Mouse (Mus musculus) intestine, embryonic 16.5 days (tissue): ENCODE results near the gene Pin1rt1. TPM values are rescaled to one million over a fixed set of nuclear protein-coding genes. Genes with fewer than 3 reads are reported as not detected.

Experiments used
- ATAC-seq: fragments of 200-750 bp; cut with Nextera tagmentation; 2 replicates; pipeline ENCODE4 v1.8.0; 2017; ENCODE audit warnings: moderate TSS enrichment, moderate library complexity
- H3K27ac ChIP-seq: fragments of 300-500 bp; sonication (generic); 2 replicates; pipeline ENCODE4 v1.5.1; 2014; ENCODE audit warnings: mild to moderate bottlenecking, low read length
- H3K27me3 ChIP-seq: fragments of 300-500 bp; sonication (generic); replicated peaks from 2 replicates; pipeline ENCODE4 v1.6.1; 2014; ENCODE audit warnings: low read length, control low read depth, mixed read lengths; ENCODE audit not compliant: control insufficient read depth, insufficient read depth
- H3K36me3 ChIP-seq: fragments of 300-500 bp; sonication (generic); 2 replicates; pipeline ENCODE4 v1.6.1; 2014; ENCODE audit warnings: low read length, control low read depth; ENCODE audit not compliant: control insufficient read depth, insufficient read depth
- H3K4me1 ChIP-seq: fragments of 300-500 bp; sonication (generic); 2 replicates; pipeline ENCODE4 v1.6.1; 2014; ENCODE audit warnings: low read length, control low read depth, mixed read lengths; ENCODE audit not compliant: control insufficient read depth, insufficient read depth
- H3K4me2 ChIP-seq: fragments of 300-500 bp; sonication (generic); 2 replicates; pipeline ENCODE4 v1.6.1; 2014; ENCODE audit warnings: low read depth, low read length, control low read depth
- H3K4me3 ChIP-seq: fragments of 300-500 bp; sonication (generic); 2 replicates; pipeline ENCODE4 v1.5.1; 2014; ENCODE audit warnings: mild to moderate bottlenecking, low read length
- H3K9ac ChIP-seq: fragments of 300-500 bp; sonication (generic); 2 replicates; pipeline ENCODE4 v1.6.1; 2014; ENCODE audit warnings: low read depth, low read length
- H3K9me3 ChIP-seq: fragments of 300-500 bp; sonication (generic); 2 replicates; pipeline ENCODE4 v1.6.1; 2016; ENCODE audit warnings: low read length, control low read depth; ENCODE audit not compliant: control insufficient read depth
- WGBS: fragments of 180-500 bp; shearing (Covaris S2); extraction: QIAGEN DNeasy Blood & Tissue Kit; methylation state at CpG from one replicate; pipeline ENCODE4 v1.1.7; 2014; 5-methylcytosine and 5-hydroxymethylcytosine counted together
- polyA plus RNA-seq: library from polyadenylated mRNA; unstranded; fragments of >200 nt; fragmentation: Nextera tagmentation; extraction: Ambion mirVana; gene quantifications from 2 replicates; pipeline ENCODE4 v1.2.1, GENCODE M21; 2015

The Pin1rt1 gene
- polyA plus RNA-seq, 1 experiment from 2014 or later, result not detected

- H3K36me3 ChIP-seq, result no peaks in the 10 kb centered on the region; the same call in 1 of the 2 replicates
Observed at GRCm38 (mm10) chr2:104703158-104703557, 13.0 kb downstream of the Pin1rt1 start.

DNA sequence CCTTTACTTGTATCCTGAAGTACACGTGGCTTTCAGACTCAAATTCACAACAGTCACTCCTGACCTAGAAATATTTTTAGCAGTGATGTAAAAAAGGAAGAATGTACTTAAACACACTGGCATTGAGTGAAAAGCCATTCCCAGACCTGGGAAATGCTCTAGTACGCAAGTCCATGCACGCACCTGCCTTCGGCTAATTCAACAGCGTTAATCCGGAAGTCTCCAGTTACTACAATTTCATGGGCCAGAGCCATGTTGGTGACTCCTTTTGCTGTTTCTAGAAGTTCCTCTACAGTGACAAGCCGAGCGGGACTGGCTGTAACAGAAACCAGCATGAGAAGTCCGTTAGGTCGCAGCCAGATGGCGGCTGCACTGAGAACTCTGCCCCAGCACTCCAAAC lies 16.5 kb downstream of the Pin1rt1 start:
- WGBS, result 87% methylated on average over 11 of the region's 11 CpGs
- Histone ChIP-seq H3K9ac (no peak overlapping the region), H3K4me1 (no peaks in the 10 kb centered on the region), H3K4me2 (no peak overlapping the region), H3K9me3 (no peaks in the 10 kb centered on the region), H3K4me3 (no peak overlapping the region), H3K27ac (no peak overlapping the region), H3K36me3 (no peaks in the 10 kb centered on the region; the same call in 1 of the 2 replicates), H3K27me3 (no peaks in the 10 kb centered on the region)
- ATAC-seq, result no peak

More at GRCm38 (mm10) chr2:104703158-104703557, 13.0 kb downstream of the Pin1rt1 start:
- Histone ChIP-seq H3K27me3 (no peaks in the 10 kb centered on the region), H3K4me3 (no peak overlapping the region), H3K9me3 (no peaks in the 10 kb centered on the region), H3K9ac (no peak overlapping the region), H3K27ac (no peak overlapping the region), H3K4me2 (no peak overlapping the region), H3K4me1 (0 out of 2 replicates have a peak, but pooled peaks cover 3% of the 10 kb centered on the region)
- no peak for ATAC-seq
- WGBS, result 80% methylated on average over 3 of the region's 3 CpGs

- WGBS, result 40% methylated on average over 2 of the region's 2 CpGs
- Histone ChIP-seq H3K9ac (no peak overlapping the region), H3K9me3 (no peaks in the 10 kb centered on the region), H3K4me1 (no peaks in the 10 kb centered on the region), H3K27ac (no peak overlapping the region), H3K36me3 (no peaks in the 10 kb centered on the region), H3K4me2 (no peak overlapping the region), H3K27me3 (no peaks in the 10 kb centered on the region), H3K4me3 (no peak overlapping the region)
- no peak for ATAC-seq
Observed at GRCm38 (mm10) chr2:104692551-104692950, 23.6 kb downstream of the Pin1rt1 start.

DNA sequence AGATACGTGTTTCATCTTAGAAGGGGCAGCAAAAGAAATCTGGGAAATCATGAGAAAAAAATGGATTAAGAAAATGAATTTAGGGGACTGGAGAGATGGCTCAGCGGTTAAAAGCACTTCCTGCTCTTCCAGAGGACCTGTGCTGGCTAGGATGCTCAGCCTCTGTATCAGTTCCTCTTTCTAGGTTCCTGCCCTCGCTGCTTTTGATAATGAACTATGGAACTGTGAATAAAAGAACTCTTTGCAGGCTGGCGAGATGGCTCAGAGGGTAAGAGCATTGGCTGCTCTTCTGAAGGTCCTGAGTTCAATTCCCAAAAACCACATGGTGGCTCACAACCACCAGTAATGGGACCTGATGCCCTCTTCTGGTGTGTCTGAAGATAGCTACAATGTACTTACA lies 25.5 kb downstream of the Pin1rt1 start:
- 84% methylated on average over 4 of the region's 4 CpGs for WGBS
- no peak for ATAC-seq
- H3K9ac ChIP-seq, result no peak overlapping the region
- H3K4me3 ChIP-seq, result no peak overlapping the region
- H3K36me3 ChIP-seq, result no peaks in the 10 kb centered on the region
- no peaks in the 10 kb centered on the region for H3K27me3 ChIP-seq
- no peaks in the 10 kb centered on the region for H3K4me1 ChIP-seq
- H3K27ac ChIP-seq, result no peak overlapping the region
- H3K4me2 ChIP-seq, result no peak overlapping the region
- H3K9me3 ChIP-seq, result no peaks in the 10 kb centered on the region

DNA sequence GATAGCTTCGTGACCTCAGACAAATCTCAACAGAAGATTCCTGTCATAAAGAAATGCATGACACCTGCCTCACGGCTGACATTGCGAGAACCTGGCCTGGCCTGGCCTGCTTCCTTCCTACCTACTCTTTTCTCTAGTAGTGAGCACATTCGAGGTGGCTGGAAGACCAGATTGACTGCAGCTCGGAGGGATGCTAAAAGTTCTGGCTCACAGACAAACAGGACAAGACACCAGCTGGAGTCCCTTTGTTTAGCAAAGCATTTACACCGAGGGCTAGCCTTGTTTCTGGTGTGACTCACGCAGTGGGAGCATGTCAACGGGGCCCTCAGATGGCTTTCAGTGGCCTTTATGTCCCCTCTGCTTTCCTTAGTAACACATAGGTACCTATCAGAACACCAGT lies 27.5 kb downstream of the Pin1rt1 start:
- Histone ChIP-seq H3K4me2 (no peak overlapping the region), H3K36me3 (no peaks in the 10 kb centered on the region), H3K4me1 (no peaks in the 10 kb centered on the region), H3K27ac (no peak overlapping the region), H3K4me3 (no peak overlapping the region), H3K27me3 (no peaks in the 10 kb centered on the region), H3K9me3 (no peaks in the 10 kb centered on the region), H3K9ac (no peak overlapping the region)
- WGBS, result 69% methylated on average over 8 of the region's 8 CpGs
- no peak for ATAC-seq

DNA sequence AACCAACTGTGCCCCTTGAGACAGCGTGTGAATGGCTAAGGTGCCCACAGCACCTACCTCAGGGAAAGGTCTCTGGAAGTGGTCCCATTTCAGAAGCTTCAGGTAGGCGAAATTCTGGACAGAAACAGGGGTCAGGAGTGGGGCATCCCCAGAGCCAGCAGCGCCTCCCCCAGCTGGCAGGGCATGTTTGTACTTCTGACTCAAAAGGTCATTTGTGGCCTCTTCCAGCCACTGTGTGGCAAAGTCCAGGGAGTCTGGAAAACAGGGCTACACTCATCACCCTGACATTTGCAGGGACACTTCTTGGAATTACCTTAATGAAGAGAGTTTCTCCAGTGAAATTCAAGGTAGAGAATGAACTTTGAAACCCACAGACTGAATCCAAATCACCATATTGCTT lies 27.9 kb downstream of the Pin1rt1 start:
- Histone ChIP-seq H3K27me3 (no peaks in the 10 kb centered on the region), H3K4me1 (no peaks in the 10 kb centered on the region), H3K36me3 (no peaks in the 10 kb centered on the region), H3K9ac (no peak overlapping the region), H3K4me2 (no peak overlapping the region), H3K27ac (no peak overlapping the region), H3K9me3 (no peaks in the 10 kb centered on the region), H3K4me3 (no peak overlapping the region)
- ATAC-seq, result no peak
- 77% methylated on average over 3 of the region's 3 CpGs for WGBS

GRCm38 (mm10) chr2:104687261-104687660 lies 28.9 kb downstream of the Pin1rt1 start:
- H3K27ac ChIP-seq, result no peak overlapping the region
- no peaks in the 10 kb centered on the region for H3K9me3 ChIP-seq
- WGBS, result 58% methylated on average over 3 of the region's 3 CpGs
- no peaks in the 10 kb centered on the region for H3K4me1 ChIP-seq
- no peak for ATAC-seq
- H3K9ac ChIP-seq, result no peak overlapping the region
- H3K4me2 ChIP-seq, result no peak overlapping the region
- no peak overlapping the region for H3K4me3 ChIP-seq
- no peaks in the 10 kb centered on the region for H3K36me3 ChIP-seq
- no peaks in the 10 kb centered on the region for H3K27me3 ChIP-seq

GRCm38 (mm10) chr2:104685418-104685817 lies 30.8 kb downstream of the Pin1rt1 start:
- Histone ChIP-seq H3K4me1 (no peaks in the 10 kb centered on the region), H3K27ac (no peak overlapping the region), H3K9ac (no peak overlapping the region), H3K9me3 (no peaks in the 10 kb centered on the region), H3K27me3 (no peaks in the 10 kb centered on the region), H3K4me2 (no peak overlapping the region), H3K36me3 (no peaks in the 10 kb centered on the region), H3K4me3 (no peak overlapping the region)
- ATAC-seq, result peak; percentile 89
- 4% methylated on average over 13 of the region's 13 CpGs for WGBS

- WGBS, result 89% methylated on average over 4 of the region's 4 CpGs
- Histone ChIP-seq H3K4me3 (no peak overlapping the region), H3K4me1 (no peaks in the 10 kb centered on the region), H3K9me3 (no peaks in the 10 kb centered on the region), H3K27ac (no peak overlapping the region), H3K27me3 (no peaks in the 10 kb centered on the region), H3K9ac (no peak overlapping the region), H3K4me2 (no peak overlapping the region), H3K36me3 (no peaks in the 10 kb centered on the region)
- ATAC-seq, result no peak
Observed at GRCm38 (mm10) chr2:104684771-104685170, 31.4 kb downstream of the Pin1rt1 start.

- H3K27me3 ChIP-seq, result no peaks in the 10 kb centered on the region
- no peak for ATAC-seq
- H3K4me3 ChIP-seq, result no peak overlapping the region
- H3K27ac ChIP-seq, result no peak overlapping the region
- 84% methylated on average over 3 of the region's 3 CpGs for WGBS
- no peaks in the 10 kb centered on the region for H3K4me1 ChIP-seq
- H3K9ac ChIP-seq, result no peak overlapping the region
- H3K36me3 ChIP-seq, result no peaks in the 10 kb centered on the region
- no peaks in the 10 kb centered on the region for H3K9me3 ChIP-seq
- no peak overlapping the region for H3K4me2 ChIP-seq
Observed at GRCm38 (mm10) chr2:104677326-104677725, 38.9 kb downstream of the Pin1rt1 start.
